Mouse (Mus musculus) neural tube, embryonic 11.5 days (tissue): Measurements from ENCODE around the gene Chst11. TPM values are rescaled to one million over a fixed set of nuclear protein-coding genes. Genes with fewer than 3 reads are reported as not detected.

Source experiments
- ATAC-seq: fragments of 200-750 bp; cut with Nextera tagmentation; 2 replicates; pipeline ENCODE4 v1.8.0; 2017; ENCODE audit warnings: moderate number of reproducible peaks, mild to moderate bottlenecking, moderate TSS enrichment, moderate library complexity; ENCODE audit not compliant: insufficient read depth, low FRiP score, low TSS enrichment
- DNase-seq: peaks from one replicate; pipeline ENCODE4 v3.0.0-alpha.2; 2015; ENCODE audit warnings: low spot score
- H3K27ac ChIP-seq: fragments of 300-500 bp; sonication (generic); 2 replicates; pipeline ENCODE4 v1.5.1; 2014; ENCODE audit warnings: low read depth, mild to moderate bottlenecking, low read length
- H3K27me3 ChIP-seq: fragments of 300-500 bp; sonication (generic); 2 replicates; pipeline ENCODE4 v1.6.1; 2014; ENCODE audit warnings: mild to moderate bottlenecking, low read length, mixed read lengths; ENCODE audit not compliant: control insufficient read depth, insufficient read depth
- H3K36me3 ChIP-seq: fragments of 300-500 bp; sonication (generic); 2 replicates; pipeline ENCODE4 v1.6.1; 2014; ENCODE audit warnings: mild to moderate bottlenecking, low read length, moderate library complexity, mixed read lengths; ENCODE audit not compliant: control insufficient read depth, insufficient read depth
- H3K4me1 ChIP-seq: fragments of 300-500 bp; sonication (generic); 2 replicates; pipeline ENCODE4 v1.6.1; 2014; ENCODE audit warnings: low read length, mixed read lengths; ENCODE audit not compliant: control insufficient read depth, insufficient read depth
- H3K4me2 ChIP-seq: fragments of 300-500 bp; sonication (generic); 2 replicates; pipeline ENCODE4 v1.6.1; 2014; ENCODE audit warnings: low read depth, mild to moderate bottlenecking, moderate library complexity
- H3K4me3 ChIP-seq: fragments of 300-500 bp; sonication (generic); 2 replicates; pipeline ENCODE4 v1.5.1; 2014; ENCODE audit warnings: low read depth, low read length
- H3K9ac ChIP-seq: fragments of 300-500 bp; sonication (generic); 2 replicates; pipeline ENCODE4 v1.6.1; 2014; ENCODE audit warnings: mild to moderate bottlenecking, low read length
- H3K9me3 ChIP-seq: fragments of 300-500 bp; sonication (generic); 2 replicates; pipeline ENCODE4 v1.6.1; 2016; ENCODE audit warnings: low read length; ENCODE audit not compliant: control insufficient read depth
- WGBS: fragments of 180-500 bp; shearing (Covaris S2); extraction: QIAGEN DNeasy Blood & Tissue Kit; methylation state at CpG from one replicate; pipeline ENCODE4 v1.1.7; 2014; 5-methylcytosine and 5-hydroxymethylcytosine counted together
- polyA plus RNA-seq: library from polyadenylated mRNA; unstranded; fragments of >200 nt; fragmentation: Nextera tagmentation; extraction: Ambion mirVana; gene quantifications from 2 replicates; pipeline ENCODE4 v1.2.1, GENCODE M21; 2014

Chst11 gene
- polyA plus RNA-seq, 1 experiment from 2014 or later: 2.5 TPM

GRCm38 (mm10) chr10:83031561-83031960, 46.3 kb downstream of the Chst11 start:
- no peaks in the 10 kb centered on the region for H3K4me1 ChIP-seq
- no peak overlapping the region for H3K9ac ChIP-seq
- no peak for ATAC-seq
- no peaks in the 10 kb centered on the region for H3K36me3 ChIP-seq
- no peaks in the 10 kb centered on the region for H3K9me3 ChIP-seq
- H3K4me3 ChIP-seq: no peak overlapping the region
- no peak for DNase-seq
- H3K27ac ChIP-seq: no peak overlapping the region
- H3K4me2 ChIP-seq: no peak overlapping the region
- H3K27me3 ChIP-seq: no peaks in the 10 kb centered on the region
- 65% methylated on average over 4 of the region's 4 CpGs for WGBS

DNA sequence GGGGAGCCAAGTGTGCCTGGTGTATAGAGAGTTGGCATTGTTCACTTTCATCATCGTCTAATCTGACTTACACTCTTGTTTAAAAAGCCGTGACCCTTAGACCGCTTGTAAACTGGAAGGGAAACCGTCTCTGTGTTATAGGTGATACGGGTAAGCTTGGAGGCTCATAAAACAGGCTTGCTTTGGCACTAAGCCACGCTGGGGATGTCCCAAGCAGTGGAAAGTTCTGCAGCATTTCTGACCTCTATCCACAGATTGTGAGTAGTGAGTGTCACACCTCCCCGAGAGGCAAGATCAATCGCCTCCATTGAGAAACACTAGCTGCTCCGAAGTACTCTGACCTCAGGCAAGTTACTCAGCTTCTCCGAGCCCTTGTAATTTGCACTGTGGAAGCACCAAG, 47.3 kb downstream of the Chst11 start:
- Histone ChIP-seq H3K4me1 (peaks cover 6% of the 10 kb centered on the region; the same call in 1 of the 2 replicates), H3K27ac (no peak overlapping the region), H3K4me3 (no peak overlapping the region), H3K27me3 (no peaks in the 10 kb centered on the region), H3K36me3 (no peaks in the 10 kb centered on the region), H3K4me2 (no peak overlapping the region), H3K9ac (no peak overlapping the region), H3K9me3 (no peaks in the 10 kb centered on the region)
- WGBS: 73% methylated on average over 10 of the region's 10 CpGs
- DNase-seq: no peak
- no peak for ATAC-seq

DNA sequence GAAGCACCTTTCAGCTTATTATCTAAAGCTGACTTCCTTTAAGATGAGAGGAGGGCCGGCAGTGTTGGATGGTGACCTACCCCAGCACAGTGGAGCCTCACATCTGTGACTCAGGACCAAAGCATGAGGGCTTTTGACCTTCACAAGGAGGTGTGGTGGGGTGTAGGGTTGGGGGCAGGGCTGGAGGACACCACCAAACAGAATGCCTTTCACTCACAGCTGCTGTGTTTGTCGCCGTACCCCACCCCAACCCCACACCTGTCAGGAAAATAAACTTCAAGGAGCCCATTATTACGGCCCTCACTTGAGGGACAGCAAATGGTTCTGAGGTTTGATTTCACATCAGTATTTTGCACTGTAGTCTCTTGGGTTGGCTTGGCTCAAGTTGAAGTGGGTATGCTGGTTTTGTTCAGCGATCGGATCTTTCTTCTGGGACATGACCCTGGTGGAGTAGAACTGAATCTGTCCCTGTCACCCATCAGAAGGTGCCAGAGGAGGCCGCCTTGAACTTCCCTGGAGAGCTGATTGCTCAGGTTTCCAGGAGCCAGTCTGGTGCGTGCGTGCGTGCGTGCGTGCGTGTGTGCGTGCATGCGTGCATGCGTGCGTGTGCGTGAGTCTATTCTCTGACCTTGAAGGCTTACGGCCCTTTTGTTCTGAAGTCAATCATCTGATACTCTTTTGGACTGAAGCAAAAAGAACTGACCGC, 51.2 kb downstream of the Chst11 start:
- no peaks in the 10 kb centered on the region for H3K36me3 ChIP-seq
- H3K27me3 ChIP-seq: no peaks in the 10 kb centered on the region
- no peaks in the 10 kb centered on the region for H3K9me3 ChIP-seq
- H3K4me3 ChIP-seq: no peak overlapping the region
- no peak overlapping the region for H3K4me2 ChIP-seq
- no peak overlapping the region for H3K9ac ChIP-seq
- ATAC-seq (no peak), DNase-seq (no peak)
- peaks cover 8% of the 10 kb centered on the region; the same call in 1 of the 2 replicates for H3K4me1 ChIP-seq
- H3K27ac ChIP-seq: no peak overlapping the region
- 73% methylated on average over 20 of the region's 20 CpGs for WGBS

DNA sequence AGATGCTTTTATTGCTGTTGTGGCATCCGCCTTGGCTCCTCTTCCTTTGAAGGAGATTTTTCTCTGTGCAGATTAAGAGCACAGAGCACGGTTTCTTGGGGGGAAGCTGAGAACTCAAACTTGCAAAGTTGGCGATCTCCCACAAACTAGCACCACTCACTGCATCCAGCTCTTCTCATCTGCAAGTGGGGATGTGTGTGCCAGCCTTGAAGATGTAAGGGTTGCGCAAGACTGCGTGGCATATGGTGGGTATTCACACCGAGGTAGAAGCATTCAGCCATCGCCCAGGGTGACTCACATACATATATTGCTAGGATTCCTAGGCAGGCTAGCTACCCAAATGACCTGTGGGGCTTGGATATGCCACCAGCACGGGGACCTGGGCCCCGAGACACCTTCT, 52.9 kb downstream of the Chst11 start:
- Histone ChIP-seq H3K27ac (no peak overlapping the region), H3K4me3 (no peak overlapping the region), H3K9me3 (no peaks in the 10 kb centered on the region), H3K9ac (no peak overlapping the region), H3K4me1 (peaks cover 16% of the 10 kb centered on the region), H3K4me2 (no peak overlapping the region), H3K27me3 (no peaks in the 10 kb centered on the region), H3K36me3 (no peaks in the 10 kb centered on the region)
- no peak for DNase-seq
- ATAC-seq: no peak
- WGBS: 92% methylated on average over 9 of the region's 9 CpGs

- H3K9me3 ChIP-seq: no peaks in the 10 kb centered on the region
- H3K4me3 ChIP-seq: no peak overlapping the region
- no peak overlapping the region for H3K9ac ChIP-seq
- ATAC-seq: no peak
- H3K27me3 ChIP-seq: no peaks in the 10 kb centered on the region
- peaks cover 17% of the 10 kb centered on the region for H3K4me1 ChIP-seq
- H3K4me2 ChIP-seq: no peak overlapping the region
- DNase-seq: no peak
- H3K27ac ChIP-seq: no peak overlapping the region
- 83% methylated on average over 10 of the region's 10 CpGs for WGBS
- no peaks in the 10 kb centered on the region for H3K36me3 ChIP-seq
These were observed 54.1 kb downstream of the Chst11 start for GRCm38 (mm10) chr10:83039414-83039813.

DNA sequence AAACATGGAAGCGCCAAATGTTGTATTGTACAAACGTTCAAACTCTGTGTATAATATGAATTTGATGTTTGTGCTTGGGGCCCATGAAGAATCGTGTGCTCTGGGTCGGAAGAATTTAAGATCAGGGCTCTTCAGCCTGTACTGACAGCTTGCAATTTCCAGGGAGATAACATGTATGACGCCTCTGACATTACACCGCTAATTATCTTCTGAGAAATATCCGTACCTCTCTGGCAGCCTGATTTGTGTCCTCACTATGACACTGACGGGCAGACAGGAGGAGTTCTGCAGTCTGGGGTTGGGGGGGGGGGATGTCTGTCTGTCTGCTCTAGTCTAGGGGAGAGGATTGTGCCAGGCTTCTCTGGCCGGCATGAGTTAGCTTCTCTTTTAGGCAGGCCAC, 56.6 kb downstream of the Chst11 start:
- H3K4me3 ChIP-seq: no peak overlapping the region
- H3K9me3 ChIP-seq: no peaks in the 10 kb centered on the region
- H3K27ac ChIP-seq: no peak overlapping the region
- peaks cover 17% of the 10 kb centered on the region for H3K4me1 ChIP-seq
- H3K4me2 ChIP-seq: no peak overlapping the region
- DNase-seq: no peak
- WGBS: 69% methylated on average over 9 of the region's 9 CpGs
- ATAC-seq: no peak
- no peak overlapping the region for H3K9ac ChIP-seq
- H3K27me3 ChIP-seq: no peaks in the 10 kb centered on the region
- H3K36me3 ChIP-seq: no peaks in the 10 kb centered on the region

DNA sequence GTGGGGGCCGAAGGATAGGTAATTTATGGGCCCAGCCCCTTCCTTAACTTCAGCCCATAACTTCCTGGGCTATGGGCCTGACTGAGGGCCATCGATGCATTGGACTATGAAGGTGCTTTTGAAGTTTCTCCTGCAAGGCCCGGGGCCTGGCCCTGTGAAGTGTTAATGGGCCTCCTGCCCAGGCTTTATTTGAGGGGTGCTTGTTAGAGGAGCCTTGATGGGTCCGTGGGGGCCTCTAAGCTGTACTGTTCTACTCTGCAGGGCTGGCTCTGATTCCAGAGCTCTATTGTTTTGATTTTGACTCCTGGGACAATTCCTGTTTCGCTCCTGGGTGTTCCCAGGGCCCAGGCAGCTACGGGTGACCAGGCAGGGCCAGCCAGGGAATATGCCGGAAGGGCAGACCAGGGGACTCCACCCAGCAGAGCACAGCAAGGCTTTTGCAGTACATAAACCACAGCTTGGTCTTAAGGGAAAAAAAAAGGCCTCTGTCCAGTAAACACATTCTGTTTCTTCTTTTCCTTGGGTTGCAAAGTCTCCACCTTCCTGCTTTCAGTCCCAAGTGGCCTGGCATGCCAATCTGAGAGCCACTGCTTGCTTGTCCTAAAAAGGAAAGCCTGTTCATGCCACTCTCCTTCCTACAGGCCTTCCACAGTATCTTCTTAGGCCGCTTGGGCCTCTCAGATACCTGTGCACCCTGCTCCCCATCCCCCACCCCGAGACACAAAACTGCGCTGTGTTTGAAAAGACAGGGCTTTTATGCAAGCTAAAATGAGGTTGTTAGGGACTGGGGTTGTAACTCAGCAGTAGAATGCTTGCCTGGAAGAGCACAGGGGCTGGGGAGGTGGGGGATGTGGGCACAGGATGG, 57.5 kb downstream of the Chst11 start:
- ATAC-seq: no peak
- Histone ChIP-seq H3K9ac (peak overlapping the region; percentile 33; the same call in 1 of the 2 replicates), H3K4me3 (no peak overlapping the region), H3K4me2 (no peak overlapping the region), H3K27ac (peak overlapping the region; percentile 30; the same call in 1 of the 2 replicates), H3K36me3 (no peaks in the 10 kb centered on the region), H3K27me3 (no peaks in the 10 kb centered on the region), H3K9me3 (no peaks in the 10 kb centered on the region), H3K4me1 (peaks cover 9% of the 10 kb centered on the region)
- peak; percentile 25 for DNase-seq
- 9% methylated on average over 10 of the region's 10 CpGs for WGBS

GRCm38 (mm10) chr10:83043478-83044259, 58.4 kb downstream of the Chst11 start:
- ATAC-seq (no peak; the same call in 1 of the 2 replicates), DNase-seq (no peak)
- H3K9me3 ChIP-seq: no peaks in the 10 kb centered on the region
- H3K9ac ChIP-seq: no peak overlapping the region
- H3K4me1 ChIP-seq: peaks cover 9% of the 10 kb centered on the region
- H3K36me3 ChIP-seq: no peaks in the 10 kb centered on the region
- no peak overlapping the region for H3K27ac ChIP-seq
- WGBS: 51% methylated on average over 2 of the region's 2 CpGs
- no peak overlapping the region for H3K4me3 ChIP-seq
- H3K27me3 ChIP-seq: no peaks in the 10 kb centered on the region
- H3K4me2 ChIP-seq: no peak overlapping the region
